ENCODE assay signal across 10 mouse cellular contexts in genomic region chr2:76671641-76672040, GRCm38 (mm10). TPM values are rescaled to one million over a fixed set of nuclear protein-coding genes. Genes with fewer than 3 reads are reported as not detected.
DNase-seq lines count a peak whose midpoint lies in the region; ATAC-seq and TF ChIP-seq lines count a peak whose summit lies in the region.
"Had no signal": no experiment of that assay in that cellular context is flagged by ENCODE, and none has a peak within 500 bp of the region (broad histone marks: within the 10 kb centered on the region; RNA-seq: fewer than 3 reads in every experiment).

No protein-coding gene starts in this region.

- peaks cover 16% of the 10 kb centered on the region; the same call in 1 of the 2 replicates for H3K36me3 ChIP-seq in kidney, embryonic 15.5 days
- H3K36me3 ChIP-seq in kidney, adult 2 months (ENCODE audit: control insufficient read depth, insufficient read depth, low read length), result no peaks in the 10 kb centered on the region
- H3K36me3 ChIP-seq in embryonic facial prominence, embryonic 11.5 days (replicated peaks; ENCODE audit: control insufficient read depth, insufficient read depth, low read depth, low read length), result no peaks in the 10 kb centered on the region
- no peaks in the 10 kb centered on the region for H3K36me3 ChIP-seq in midbrain, embryonic 15.5 days (replicated peaks)

- peak overlapping the region; percentile 77 for H3K4me2 ChIP-seq in kidney, embryonic 15.5 days
- H3K4me2 ChIP-seq in embryonic facial prominence, embryonic 11.5 days (ENCODE audit: low read depth, low read length), result peak overlapping the region; percentile 47
- H3K4me2 ChIP-seq in midbrain, embryonic 15.5 days, result peak overlapping the region; percentile 57

- intact Hi-C loops in left cerebral cortex, adult 2 months (cut with DNase I), result no loop called here

- 79% methylated on average over 6 of the region's 6 CpGs for WGBS in kidney, embryonic 15.5 days
- WGBS in kidney, adult 2 months, result 79% methylated on average over 6 of the region's 6 CpGs
- WGBS in embryonic facial prominence, embryonic 11.5 days, result 88% methylated on average over 6 of the region's 6 CpGs
- 83% methylated on average over 6 of the region's 6 CpGs for WGBS in midbrain, embryonic 15.5 days

- ATAC-seq in kidney, embryonic 15.5 days (replicated peaks; ENCODE audit: low FRiP score), result no peak
- no peak for ATAC-seq in embryonic facial prominence, embryonic 11.5 days (replicated peaks; ENCODE audit: insufficient number of reproducible peaks, low FRiP score, low TSS enrichment, low read depth)
- ATAC-seq in midbrain, embryonic 15.5 days (replicated peaks), result no peak

- no peak overlapping the region for H3K9ac ChIP-seq in kidney, embryonic 15.5 days
- peak overlapping the region; percentile 60; the same call in 1 of the 2 replicates for H3K9ac ChIP-seq in embryonic facial prominence, embryonic 11.5 days (replicated peaks; ENCODE audit: low read length)
- no peak overlapping the region for H3K9ac ChIP-seq in midbrain, embryonic 15.5 days

- H3K4me1 ChIP-seq in kidney, embryonic 15.5 days, result peaks cover 25% of the 10 kb centered on the region
- H3K4me1 ChIP-seq in kidney, adult 2 months (ENCODE audit: control insufficient read depth, insufficient read depth, low read length), result peaks cover 3% of the 10 kb centered on the region; the same call in 1 of the 2 replicates
- H3K4me1 ChIP-seq in embryonic facial prominence, embryonic 11.5 days (ENCODE audit: control insufficient read depth, insufficient read depth, low read length), result no peaks in the 10 kb centered on the region
- H3K4me1 ChIP-seq in midbrain, embryonic 15.5 days, result peaks cover 21% of the 10 kb centered on the region

- no peaks in the 10 kb centered on the region for H3K9me3 ChIP-seq in kidney, embryonic 15.5 days (replicated peaks)
- no peaks in the 10 kb centered on the region for H3K9me3 ChIP-seq in embryonic facial prominence, embryonic 11.5 days (replicated peaks; ENCODE audit: control insufficient read depth, low read length)
- no peaks in the 10 kb centered on the region for H3K9me3 ChIP-seq in midbrain, embryonic 15.5 days

- TF ChIP-seq CTCF in kidney, adult 2 months (conservative IDR thresholded peaks at IDR 0.05; ENCODE audit: insufficient read depth, insufficient read length, low read depth, low read length), result no peak
- no peak for TF ChIP-seq CTCF in left cerebral cortex, adult 2 months (IDR thresholded peaks at IDR 0.05)

- peak overlapping the region; percentile 54 for H3K4me3 ChIP-seq in kidney, embryonic 15.5 days (replicated peaks)
- no peak overlapping the region for H3K4me3 ChIP-seq in kidney, adult 2 months (ENCODE audit: insufficient read depth, low read depth, low read length)
- H3K4me3 ChIP-seq in embryonic facial prominence, embryonic 11.5 days (ENCODE audit: low read depth, low read length), result peak overlapping the region; percentile 40; the same call in 1 of the 2 replicates
- peak overlapping the region; percentile 41 for H3K4me3 ChIP-seq in midbrain, embryonic 15.5 days
- H3K4me3 ChIP-seq in left cerebral cortex, adult 2 months, result no peak overlapping the region

- no peak for TF ChIP-seq POLR2A in kidney, adult 2 months (IDR thresholded peaks at IDR 0.05; ENCODE audit: low read depth, low read length)

- no peak for DNase-seq in kidney, adult 2 months
- no peak for DNase-seq in embryonic facial prominence, embryonic 11.5 days (ENCODE audit: low spot score)
- peak; percentile 11 for DNase-seq in induced T-regulatory cell, adult 2 months (ENCODE audit: low read depth)
- no peak for DNase-seq in left cerebral cortex, adult 2 months (ENCODE audit: extremely low spot score in 1 of 2, low spot score in 2 of 2)
- no peak for DNase-seq in spleen, postnatal 36 days (ENCODE audit: low spot score in 2 of 2)
- no peak for DNase-seq in thymus, adult 18-20 months
- DNase-seq: cerebellum, postnatal 10 days; layer of hippocampus, adult 9-11 months had no signal

- peak overlapping the region; percentile 91; the same call in 1 of the 2 replicates for H3K27ac ChIP-seq in kidney, embryonic 15.5 days
- H3K27ac ChIP-seq in kidney, adult 2 months (ENCODE audit: insufficient read depth, low read depth, low read length), result no peak overlapping the region
- H3K27ac ChIP-seq in embryonic facial prominence, embryonic 11.5 days (replicated peaks; ENCODE audit: low read depth, low read length), result no peak overlapping the region
- no peak overlapping the region for H3K27ac ChIP-seq in midbrain, embryonic 15.5 days
- H3K27ac ChIP-seq in left cerebral cortex, adult 2 months, result no peak overlapping the region

- H3K27me3 ChIP-seq in kidney, embryonic 15.5 days, result no peaks in the 10 kb centered on the region
- no peaks in the 10 kb centered on the region for H3K27me3 ChIP-seq in kidney, adult 2 months (replicated peaks; ENCODE audit: control insufficient read depth, insufficient read depth, low read length)
- H3K27me3 ChIP-seq in embryonic facial prominence, embryonic 11.5 days (ENCODE audit: control insufficient read depth, insufficient read depth, low read length), result no peaks in the 10 kb centered on the region
- H3K27me3 ChIP-seq in midbrain, embryonic 15.5 days (replicated peaks), result no peaks in the 10 kb centered on the region

RNA-seq across cellular contexts. Expression of gene Fkbp7, which starts 1.3 kb away (rescaled TPM):
- polyA plus RNA-seq in kidney, embryonic 15.5 days (2015; fragmentation: Nextera tagmentation; extraction: Ambion mirVana), result 65.4 and 66.7 TPM in 2 replicates
- 2.9 and 4.0 TPM in 2 replicates for polyA plus RNA-seq in kidney, adult 2 months (2012; rRNA removed)
- 42.6 and 45.8 TPM in 2 replicates for polyA plus RNA-seq in embryonic facial prominence, embryonic 11.5 days (2014; fragmentation: Nextera tagmentation; extraction: Ambion mirVana)
- 11.8 and 13.9 TPM in 2 replicates for polyA plus RNA-seq in midbrain, embryonic 15.5 days (2015; fragmentation: Nextera tagmentation; extraction: Ambion mirVana)
- 1 to 10 TPM; 4.9 to 7.1 TPM for total RNA-seq in left cerebral cortex, adult 2 months (2021)

RNA-seq across cellular contexts. Expression of gene Plekha3, which starts 3.4 kb away (rescaled TPM):
- polyA plus RNA-seq in kidney, embryonic 15.5 days (2015; fragmentation: Nextera tagmentation; extraction: Ambion mirVana), result 13.9 and 14.0 TPM in 2 replicates
- polyA plus RNA-seq in kidney, adult 2 months (2012; rRNA removed), result 22.3 and 23.9 TPM in 2 replicates
- 11.7 and 15.6 TPM in 2 replicates for polyA plus RNA-seq in embryonic facial prominence, embryonic 11.5 days (2014; fragmentation: Nextera tagmentation; extraction: Ambion mirVana)
- polyA plus RNA-seq in midbrain, embryonic 15.5 days (2015; fragmentation: Nextera tagmentation; extraction: Ambion mirVana), result 10.5 TPM in 2 replicates
- total RNA-seq in left cerebral cortex, adult 2 months (2021), result 10 to 100 TPM; 40.5 to 41.4 TPM

RNA-seq across cellular contexts. Expression of gene Pjvk, which starts 23.4 kb away (rescaled TPM):
- 1.6 and 2.7 TPM in 2 replicates for polyA plus RNA-seq in kidney, embryonic 15.5 days (2015; fragmentation: Nextera tagmentation; extraction: Ambion mirVana)
- 1.1 and 1.2 TPM in 2 replicates for polyA plus RNA-seq in kidney, adult 2 months (2012; rRNA removed)
- 0.72 and 0.93 TPM in 2 replicates for polyA plus RNA-seq in embryonic facial prominence, embryonic 11.5 days (2014; fragmentation: Nextera tagmentation; extraction: Ambion mirVana)
- polyA plus RNA-seq in midbrain, embryonic 15.5 days (2015; fragmentation: Nextera tagmentation; extraction: Ambion mirVana), result 0.65 and 0.93 TPM in 2 replicates
- total RNA-seq in left cerebral cortex, adult 2 months (2021), result not detected

RNA-seq across cellular contexts. Expression of gene Prkra, which starts 23.8 kb away (rescaled TPM):
- 78.8 and 80.5 TPM in 2 replicates for polyA plus RNA-seq in kidney, embryonic 15.5 days (2015; fragmentation: Nextera tagmentation; extraction: Ambion mirVana)
- polyA plus RNA-seq in kidney, adult 2 months (2012; rRNA removed), result 15.3 and 17.0 TPM in 2 replicates
- polyA plus RNA-seq in embryonic facial prominence, embryonic 11.5 days (2014; fragmentation: Nextera tagmentation; extraction: Ambion mirVana), result 102 and 103 TPM in 2 replicates
- polyA plus RNA-seq in midbrain, embryonic 15.5 days (2015; fragmentation: Nextera tagmentation; extraction: Ambion mirVana), result 104 and 108 TPM in 2 replicates
- total RNA-seq in left cerebral cortex, adult 2 months (2021), result 10 to 100 TPM; 15.2 to 17.0 TPM

Comparison
In these comparisons a context has a peak if more than half of its experiments do, and no peak if none do; other contexts are left out.
1. H3K4me3 ChIP-seq: peak in kidney, embryonic 15.5 days (single experiment), embryonic facial prominence, embryonic 11.5 days (single experiment) and midbrain, embryonic 15.5 days (single experiment); none in kidney, adult 2 months (single experiment) and left cerebral cortex, adult 2 months (single experiment).
2. Peak in every context shown above with its lines, with median percentiles within 50 percentile points of each other: H3K4me2 ChIP-seq.